Mouse (Mus musculus) ES-Bruce4 (cell line): ENCODE data around the gene Slc37a1.

ENCODE experiments used
- CTCF ChIP-seq: IDR thresholded peaks from one replicate; pipeline ENCODE4 v1.8.1; 2011; ENCODE audit warnings: low read depth, low read length
- EP300 ChIP-seq: IDR thresholded peaks from 2 replicates; pipeline ENCODE4 v1.6.1; 2011; ENCODE audit warnings: low read depth, low read length; ENCODE audit not compliant: insufficient read depth
- POLR2A ChIP-seq: IDR thresholded peaks from one replicate; pipeline ENCODE4 v1.8.1; 2011; ENCODE audit warnings: low read length; ENCODE audit not compliant: insufficient read depth

GRCm38 (mm10) chr17:31348129-31348528 is 61.5 kb downstream of the Slc37a1 start:
- TF ChIP-seq CTCF: no peak
- no peak for TF ChIP-seq POLR2A
- no peak for TF ChIP-seq EP300
